Mouse (Mus musculus) layer of hippocampus, adult 8-10 months (tissue): ENCODE measurements around the gene Slc25a25. TPM values are rescaled to one million over a fixed set of nuclear protein-coding genes. Genes with fewer than 3 reads are reported as not detected.

Source experiments
- total RNA-seq, 4 experiments: library from RNA; stranded (reverse); gene quantifications; 2 replicates each; pipeline ENCODE4 v1.2.4; 2022

Gene Slc25a25
- total RNA-seq, 4 experiments from 2014 or later, result 55.0 to 60.7 (median 55.9) TPM

Other genes with a start within 250 kb of the Slc25a25 start
- gene Pomt1, start 214.9 kb downstream of the Slc25a25 start, total RNA-seq, result 10 to 100 TPM; 21.4 to 31.1 (median 26.2) TPM
- gene Uck1, start 191.3 kb downstream of the Slc25a25 start, total RNA-seq, result 10 to 100 TPM; 48.6 to 60.0 (median 54.5) TPM
- gene Golga2, start 164.1 kb downstream of the Slc25a25 start, total RNA-seq, result 10 to 100 TPM; 88.0 to 97.6 (median 92.3) TPM
- 100 to 1,000 TPM; 192 to 208 (median 196) TPM for gene Swi5, start 163.4 kb downstream of the Slc25a25 start, total RNA-seq
- gene Ciz1, start 99.1 kb downstream of the Slc25a25 start, total RNA-seq, result 100 to 1,000 TPM in 1 of 4 experiments, 10 to 100 TPM in 3; 82.9 to 103 (median 90.5) TPM
- 1,000 to 10,000 TPM; 1,146 to 1,253 (median 1,200) TPM for gene Dnm1, start 98.1 kb downstream of the Slc25a25 start, total RNA-seq
- 100 to 1,000 TPM; 144 to 174 (median 164) TPM for gene 1110008P14Rik, start 69.5 kb downstream of the Slc25a25 start, total RNA-seq
- 1 to 10 TPM in 2 of 4 experiments, under 1 TPM in 1, not detected in 1; 0.35 to 2.8 (median 2.0) TPM for gene Lcn2, start 63.2 kb downstream of the Slc25a25 start, total RNA-seq
- gene Ptges2, start 55.5 kb downstream of the Slc25a25 start, total RNA-seq, result 10 to 100 TPM; 36.5 to 40.0 (median 38.2) TPM
- 1 to 10 TPM; 3.2 to 4.7 (median 4.2) TPM for gene Naif1, start 988 bp downstream of the Slc25a25 start, total RNA-seq
- 10 to 100 TPM; 69.9 to 81.1 (median 75.7) TPM for gene Fam102a, start 83.9 kb upstream of the Slc25a25 start, total RNA-seq
- gene Dpm2, start 119.4 kb upstream of the Slc25a25 start, total RNA-seq, result 10 to 100 TPM; 73.1 to 87.1 (median 74.8) TPM
- gene Pip5kl1, start 123.4 kb upstream of the Slc25a25 start, total RNA-seq, result 1 to 10 TPM; 4.0 to 5.2 (median 4.5) TPM
- under 1 TPM; 0.23 to 0.74 (median 0.40) TPM for gene 9430097D07Rik, start 124.2 kb upstream of the Slc25a25 start, total RNA-seq
- gene St6galnac4, start 135.7 kb upstream of the Slc25a25 start, total RNA-seq, result 10 to 100 TPM; 36.1 to 48.6 (median 40.3) TPM
- 100 to 1,000 TPM; 110 to 144 (median 116) TPM for gene St6galnac6, start 148.3 kb upstream of the Slc25a25 start, total RNA-seq
- gene Ak1, start 170.3 kb upstream of the Slc25a25 start, total RNA-seq, result 100 to 1,000 TPM; 116 to 131 (median 119) TPM
- 10 to 100 TPM; 18.2 to 24.8 (median 18.7) TPM for gene Eng, start 195.2 kb upstream of the Slc25a25 start, total RNA-seq